Mouse (Mus musculus) MEL (cell line): ENCODE measurements around the gene Scamp5.

Experiments used
- CHD2 ChIP-seq: IDR thresholded peaks from 2 replicates; pipeline ENCODE4 v1.6.1; 2011; ENCODE audit warnings: low read length, improper control_type of control experiment
- CTCF ChIP-seq, 3 experiments: IDR thresholded peaks in 2 of 3; conservative IDR thresholded peaks in 1 of 3; 2 replicates each; pipeline ENCODE4 v1.5.1; 2011 to 2012; ENCODE audit warnings: low read length in 3 of 3, low read depth in 2 of 3, mild to moderate bottlenecking in 2 of 3, improper control_type of control experiment in 1 of 3, inconsistent platforms in 1 of 3, mixed read lengths in 1 of 3, moderate library complexity in 1 of 3; ENCODE audit not compliant: control insufficient read depth in 1 of 3, insufficient read depth in 1 of 3, poor library complexity in 1 of 3, severe bottlenecking in 1 of 3
- E2F4 ChIP-seq: IDR thresholded peaks from 2 replicates; pipeline ENCODE4 v1.6.1; 2011; ENCODE audit warnings: low read depth, low read length, improper control_type of control experiment, borderline replicate concordance
- ELF1 ChIP-seq: IDR thresholded peaks from 2 replicates; pipeline ENCODE4 v1.6.1; 2014; ENCODE audit warnings: low read depth, mild to moderate bottlenecking, inconsistent platforms, low read length, improper control_type of control experiment, moderate library complexity
- GATA1 ChIP-seq: IDR thresholded peaks from 2 replicates; pipeline ENCODE4 v1.6.1; 2011; ENCODE audit warnings: low read depth, low read length, improper control_type of control experiment
- HCFC1 ChIP-seq: IDR thresholded peaks from 2 replicates; pipeline ENCODE4 v1.6.1; 2012; ENCODE audit warnings: low read depth, mild to moderate bottlenecking, inconsistent platforms, low read length, improper control_type of control experiment, moderate library complexity
- MAZ ChIP-seq: IDR thresholded peaks from 2 replicates; pipeline ENCODE4 v1.6.1; 2012; ENCODE audit warnings: low read depth, mild to moderate bottlenecking, inconsistent platforms, low read length, improper control_type of control experiment
- MXI1 ChIP-seq: IDR thresholded peaks from 2 replicates; pipeline ENCODE4 v1.6.1; 2011; ENCODE audit warnings: mild to moderate bottlenecking, low read depth, low read length, improper control_type of control experiment
- POLR2AphosphoS2 ChIP-seq: IDR thresholded peaks from 2 replicates; pipeline ENCODE4 v1.6.1; 2011; ENCODE audit warnings: low read length, improper control_type of control experiment
- UBTF ChIP-seq: IDR thresholded peaks from 2 replicates; pipeline ENCODE4 v1.6.1; 2012; ENCODE audit warnings: low read depth, mild to moderate bottlenecking, inconsistent platforms, low read length, improper control_type of control experiment, moderate library complexity, borderline replicate concordance; ENCODE audit not compliant: insufficient read depth
- ZNF384 ChIP-seq: IDR thresholded peaks from 2 replicates; pipeline ENCODE4 v1.6.1; 2012; ENCODE audit warnings: low read depth, mild to moderate bottlenecking, inconsistent platforms, low read length, improper control_type of control experiment

DNA sequence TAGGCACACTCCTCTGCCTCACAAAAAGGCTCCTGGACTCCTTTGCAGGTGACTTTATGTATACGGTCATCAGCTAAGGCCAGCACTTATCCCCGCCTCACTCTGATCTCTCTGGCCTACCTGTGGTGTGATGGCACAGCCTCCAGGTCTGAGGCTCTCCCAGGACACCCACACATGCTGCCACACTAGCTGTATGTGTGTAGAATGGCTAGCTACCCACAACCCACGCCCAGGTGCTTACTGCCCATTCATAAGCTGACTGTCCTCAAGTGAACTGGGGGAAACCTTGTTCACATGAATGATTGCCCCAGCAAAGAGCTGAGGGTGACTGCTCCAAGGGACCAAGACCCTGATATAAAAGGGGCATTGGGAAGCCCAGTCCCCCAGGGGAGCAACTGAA lies 35.4 kb downstream of the Scamp5 start:
- TF ChIP-seq CTCF (IDR thresholded peaks at IDR 0.05 in 2 of 3, conservative IDR thresholded peaks at IDR 0.05 in 1 of 3; ENCODE audit: control insufficient read depth in 1 of 3, insufficient read depth in 1 of 3, low read depth in 2 of 3, low read length in 3 of 3, poor library complexity in 1 of 3, severe bottlenecking in 1 of 3) (no peak), CHD2 (no peak), POLR2AphosphoS2 (no peak), E2F4 (no peak), MXI1 (no peak), UBTF (no peak), HCFC1 (no peak), GATA1 (no peak), MAZ (no peak), ELF1 (no peak), ZNF384 (no peak)
